ENCODE assay signal across 26 mouse cellular contexts in genomic region chr2:27281771-27282170, GRCm38 (mm10). TPM values are rescaled to one million over a fixed set of nuclear protein-coding genes. Genes with fewer than 3 reads are reported as not detected.
"Had no signal": no experiment of that assay in that cellular context is flagged by ENCODE, and none has a peak within 500 bp of the region (broad histone marks: within the 10 kb centered on the region; RNA-seq: fewer than 3 reads in every experiment).

No protein-coding gene starts in this region.

- H3K4me2 ChIP-seq: embryonic facial prominence, embryonic 12.5 days; embryonic facial prominence, embryonic 13.5 days; embryonic facial prominence, embryonic 15.5 days; forebrain, embryonic 12.5 days; forebrain, embryonic 13.5 days; forebrain, embryonic 15.5 days had no signal

- H3K9ac ChIP-seq: embryonic facial prominence, embryonic 12.5 days; embryonic facial prominence, embryonic 13.5 days; embryonic facial prominence, embryonic 15.5 days; forebrain, embryonic 12.5 days; forebrain, embryonic 13.5 days; forebrain, embryonic 15.5 days; forebrain, postnatal 0 days had no signal

- H3K4me3 ChIP-seq: embryonic facial prominence, embryonic 10.5 days; embryonic facial prominence, embryonic 12.5 days; embryonic facial prominence, embryonic 13.5 days; embryonic facial prominence, embryonic 15.5 days; erythroblast, embryonic 14.5 days; forebrain, embryonic 10.5 days; forebrain, embryonic 12.5 days; forebrain, embryonic 13.5 days; forebrain, embryonic 15.5 days; gastrocnemius, adult 2 months; heart, adult 2 months had no signal

- DNase-seq: cerebellum, adult 2 months; cerebellum, adult 8-10 months; cerebellum, adult 9-10 months; cerebellum, adult 9-11 months; cerebellum, postnatal 10 days; cerebellum, postnatal 14 days; cerebellum, postnatal 25 days; cerebellum, postnatal 36 days; embryo, embryonic 11 days; forebrain, postnatal 0 days; gastrocnemius, adult 2 months; gastrocnemius, postnatal 10 days; gastrocnemius, postnatal 14 days; gastrocnemius, postnatal 25 days; gastrocnemius, postnatal 36 days had no signal

- H3K27me3 ChIP-seq: embryonic facial prominence, embryonic 12.5 days; embryonic facial prominence, embryonic 13.5 days; embryonic facial prominence, embryonic 15.5 days; forebrain, embryonic 12.5 days; forebrain, embryonic 13.5 days; forebrain, embryonic 15.5 days had no signal

- H3K9me3 ChIP-seq: embryonic facial prominence, embryonic 10.5 days; embryonic facial prominence, embryonic 12.5 days; embryonic facial prominence, embryonic 13.5 days; embryonic facial prominence, embryonic 15.5 days; forebrain, embryonic 10.5 days; forebrain, embryonic 12.5 days; forebrain, embryonic 13.5 days; forebrain, embryonic 15.5 days had no signal

- H3K4me1 ChIP-seq: embryonic facial prominence, embryonic 12.5 days; embryonic facial prominence, embryonic 13.5 days; embryonic facial prominence, embryonic 15.5 days; forebrain, embryonic 12.5 days; forebrain, embryonic 13.5 days; forebrain, embryonic 15.5 days had no signal

- H3K27ac ChIP-seq: embryonic facial prominence, embryonic 10.5 days; embryonic facial prominence, embryonic 12.5 days; embryonic facial prominence, embryonic 13.5 days; embryonic facial prominence, embryonic 15.5 days; forebrain, embryonic 10.5 days; forebrain, embryonic 12.5 days; forebrain, embryonic 13.5 days; forebrain, embryonic 15.5 days; gastrocnemius, adult 2 months; heart, adult 2 months had no signal

RNA-seq across cellular contexts. Expression of gene Sardh, which starts 33.6 kb away (rescaled TPM):
- total RNA-seq: granulocyte monocyte progenitor cell, adult 5-6 weeks had no signal
